Mouse (Mus musculus) bone marrow, adult 2 months (tissue): Measurements from ENCODE around the gene Gdpd5.

ENCODE experiments used
- CTCF ChIP-seq: fragments of 200-500 bp; IDR thresholded peaks from 2 replicates; pipeline ENCODE4 v1.5.1; 2011; ENCODE audit warnings: low read length, control low read depth; ENCODE audit not compliant: control insufficient read depth, insufficient read depth
- POLR2A ChIP-seq: fragments of 200-500 bp; IDR thresholded peaks from 2 replicates; pipeline ENCODE4 v1.6.1; 2011; ENCODE audit warnings: low read depth, mild to moderate bottlenecking, control low read depth, low read length, borderline replicate concordance; ENCODE audit not compliant: control insufficient read depth

- TF ChIP-seq CTCF (no peak), POLR2A (no peak)
These were observed 23.0 kb downstream of the Gdpd5 start for GRCm38 (mm10) chr7:99404031-99404735.
